Mouse (Mus musculus) liver, adult 10 weeks (tissue): ENCODE results near the gene St6galnac1. TPM values are rescaled to one million over a fixed set of nuclear protein-coding genes. Genes with fewer than 3 reads are reported as not detected.

Source experiments
- polyA plus RNA-seq: library from polyadenylated mRNA; stranded (reverse); fragments of 350-450 nt; fragmentation: Illumina TruSeq; extraction: RNeasy Lipid Tissue Mini Kit (QIAGEN cat#74804); gene quantifications from one replicate; pipeline ENCODE4 v1.2.3, GENCODE M21; 2014; ENCODE audit warnings: low read depth, low replicate concordance

Gene St6galnac1
- polyA plus RNA-seq, result not detected

GRCm38 (mm10) chr11:116775407-116775806 lies at the start of gene St6galnac1:
Gene St6galnac1, minus strand, starts transcription at chr11:116775507.

Other genes starting within 250 kb of the St6galnac1 start
- gene Sphk1, start 244.6 kb downstream of the St6galnac1 start, polyA plus RNA-seq, result not detected
- 1.7 TPM for gene Ube2o, start 194.1 kb downstream of the St6galnac1 start, polyA plus RNA-seq
- gene Aanat, start 189.1 kb downstream of the St6galnac1 start, polyA plus RNA-seq, result not detected
- gene Rhbdf2, start 148.5 kb downstream of the St6galnac1 start, polyA plus RNA-seq, result 0.24 TPM
- not detected for gene Prcd, start 122.0 kb downstream of the St6galnac1 start, polyA plus RNA-seq
- gene Cygb, start 121.2 kb downstream of the St6galnac1 start, polyA plus RNA-seq, result 0.42 TPM
- gene Mxra7, start 52.5 kb upstream of the St6galnac1 start, polyA plus RNA-seq, result 1.2 TPM
- 41.3 TPM for gene Mettl23, start 67.8 kb upstream of the St6galnac1 start, polyA plus RNA-seq
- gene Jmjd6, start 67.9 kb upstream of the St6galnac1 start, polyA plus RNA-seq, result 7.6 TPM
- 9.3 TPM for gene Mfsd11, start 76.9 kb upstream of the St6galnac1 start, polyA plus RNA-seq
- 279 TPM for gene Srsf2, start 77.6 kb upstream of the St6galnac1 start, polyA plus RNA-seq
- not detected for gene Mgat5b, start 143.4 kb upstream of the St6galnac1 start, polyA plus RNA-seq